Mouse (Mus musculus) olfactory bulb, adult 2 months (tissue): ENCODE data around the gene Ggct.

Experiments
- CTCF ChIP-seq: fragments of 200-500 bp; IDR thresholded peaks from 2 replicates; pipeline ENCODE4 v1.5.1; 2012; ENCODE audit warnings: low read depth, mild to moderate bottlenecking, low read length, moderate library complexity; ENCODE audit not compliant: insufficient read depth
- POLR2A ChIP-seq: fragments of 200-500 bp; IDR thresholded peaks from 2 replicates; pipeline ENCODE4 v1.6.1; 2012; ENCODE audit warnings: mild to moderate bottlenecking, low read depth, low read length, moderate library complexity; ENCODE audit not compliant: insufficient read depth

DNA sequence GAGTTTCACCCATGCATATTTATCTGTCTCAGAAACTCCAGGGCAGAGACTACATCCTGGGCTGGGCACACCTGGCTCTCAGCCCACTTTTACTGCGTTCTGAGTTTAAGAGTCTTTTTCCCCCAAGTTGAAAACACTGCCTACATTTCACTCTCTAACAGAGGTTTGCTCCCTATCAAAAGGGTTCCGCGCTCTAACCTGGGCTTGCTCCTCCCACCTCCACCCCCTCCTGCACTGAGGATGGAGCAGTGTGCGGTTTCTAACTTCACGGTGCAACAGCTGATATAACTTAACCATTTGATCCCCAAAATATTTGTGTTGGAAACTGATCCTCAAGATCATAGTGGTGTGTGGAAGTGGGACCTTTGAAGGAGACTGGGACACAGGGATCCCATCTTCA is 27.5 kb downstream of the Ggct start:
- TF ChIP-seq POLR2A (no peak), CTCF (no peak)
